Mouse (Mus musculus) neutrophil, adult 5-6 weeks (primary cell): ENCODE measurements around the gene Astn1. TPM values are rescaled to one million over a fixed set of nuclear protein-coding genes. Genes with fewer than 3 reads are reported as not detected.

Experiments
- ATAC-seq: fragments of 151-379, 151-347 bp; 2 replicates; pipeline ENCODE4 v1.8.0; 2017; ENCODE audit warnings: mild to moderate bottlenecking, moderate TSS enrichment; ENCODE audit not compliant: insufficient number of reproducible peaks, poor library complexity, low FRiP score, severe bottlenecking; ENCODE audit errors: extremely low read depth
- total RNA-seq: library from RNA; stranded (forward); fragments of 200-1000 nt; gene quantifications from 2 replicates; pipeline ENCODE4 v1.2.3, GENCODE M21; 2017

The Astn1 gene
- total RNA-seq, 1 experiment from 2014 or later: not detected

- ATAC-seq: no peak
These were observed 46.1 kb downstream of the Astn1 start for GRCm38 (mm10) chr1:158408124-158408523.

- ATAC-seq: no peak
These were observed 49.1 kb downstream of the Astn1 start for GRCm38 (mm10) chr1:158411146-158411545.

GRCm38 (mm10) chr1:158414198-158414597 lies 52.1 kb downstream of the Astn1 start:
- ATAC-seq: no peak

- no peak for ATAC-seq
These were observed 59.4 kb downstream of the Astn1 start for GRCm38 (mm10) chr1:158421451-158421850.

GRCm38 (mm10) chr1:158422739-158423138 lies 60.7 kb downstream of the Astn1 start:
- ATAC-seq: no peak

- ATAC-seq: no peak
These were observed 84.0 kb downstream of the Astn1 start for GRCm38 (mm10) chr1:158446071-158446470.

- ATAC-seq: no peak
These were observed 85.9 kb downstream of the Astn1 start for GRCm38 (mm10) chr1:158447956-158448355.

GRCm38 (mm10) chr1:158452675-158453074 lies 90.6 kb downstream of the Astn1 start:
- ATAC-seq: no peak

GRCm38 (mm10) chr1:158453587-158453986 lies 91.5 kb downstream of the Astn1 start:
- no peak for ATAC-seq

- ATAC-seq: no peak
These were observed 101.9 kb downstream of the Astn1 start for GRCm38 (mm10) chr1:158463975-158464374.

GRCm38 (mm10) chr1:158465286-158465685 lies 103.2 kb downstream of the Astn1 start:
- ATAC-seq: no peak

- no peak for ATAC-seq
These were observed 115.8 kb downstream of the Astn1 start for GRCm38 (mm10) chr1:158477841-158478240.

- ATAC-seq: no peak
These were observed 118.2 kb downstream of the Astn1 start for GRCm38 (mm10) chr1:158480285-158480684.

- ATAC-seq: no peak
These were observed 121.7 kb downstream of the Astn1 start for GRCm38 (mm10) chr1:158483733-158484132.

- no peak for ATAC-seq
These were observed 127.5 kb downstream of the Astn1 start for GRCm38 (mm10) chr1:158489521-158490021.

GRCm38 (mm10) chr1:158490175-158490574 lies 128.1 kb downstream of the Astn1 start:
- ATAC-seq: no peak

- ATAC-seq: no peak
These were observed 131.2 kb downstream of the Astn1 start for GRCm38 (mm10) chr1:158493289-158493688.

GRCm38 (mm10) chr1:158500140-158500539 lies 138.1 kb downstream of the Astn1 start:
- no peak for ATAC-seq

GRCm38 (mm10) chr1:158501019-158501418 lies 138.9 kb downstream of the Astn1 start:
- no peak for ATAC-seq

GRCm38 (mm10) chr1:158507610-158508009 lies 145.5 kb downstream of the Astn1 start:
- no peak for ATAC-seq

GRCm38 (mm10) chr1:158509112-158509855 lies 147.2 kb downstream of the Astn1 start:
- ATAC-seq: no peak
